Mouse (Mus musculus): ENCODE data around the gene Dscam. TPM values are rescaled to one million over a fixed set of nuclear protein-coding genes. Genes with fewer than 3 reads are reported as not detected.

The Dscam gene
- total and polyA plus RNA-seq, 2 experiments from 2014 or later: not detected

DNA sequence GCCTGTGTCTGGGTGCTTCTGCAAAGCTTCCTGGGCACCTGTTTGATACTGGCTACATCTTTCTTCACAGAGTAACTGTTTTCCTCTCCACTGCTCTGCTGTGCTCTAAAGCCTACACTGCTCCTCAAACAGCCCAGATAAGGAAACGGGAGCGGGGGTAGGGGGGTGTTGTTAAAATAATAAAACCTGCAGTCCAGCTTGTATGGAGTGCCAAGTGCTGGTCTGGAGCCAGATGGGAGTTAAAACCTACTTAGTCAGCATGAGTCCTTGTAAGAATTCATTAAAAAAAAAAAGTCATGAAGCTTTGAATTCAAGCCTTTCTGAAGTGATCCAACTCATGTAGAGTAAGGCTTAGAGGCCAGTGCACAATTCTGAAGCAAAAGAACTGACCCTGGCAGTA lies 493.1 kb downstream of the Dscam start:
- H3K36me3 ChIP-seq (replicated peaks; ENCODE audit: control insufficient read depth, insufficient read depth, low read length): no peaks in the 10 kb centered on the region
- no peak for DNase-seq (ENCODE audit: low spot score)

DNA sequence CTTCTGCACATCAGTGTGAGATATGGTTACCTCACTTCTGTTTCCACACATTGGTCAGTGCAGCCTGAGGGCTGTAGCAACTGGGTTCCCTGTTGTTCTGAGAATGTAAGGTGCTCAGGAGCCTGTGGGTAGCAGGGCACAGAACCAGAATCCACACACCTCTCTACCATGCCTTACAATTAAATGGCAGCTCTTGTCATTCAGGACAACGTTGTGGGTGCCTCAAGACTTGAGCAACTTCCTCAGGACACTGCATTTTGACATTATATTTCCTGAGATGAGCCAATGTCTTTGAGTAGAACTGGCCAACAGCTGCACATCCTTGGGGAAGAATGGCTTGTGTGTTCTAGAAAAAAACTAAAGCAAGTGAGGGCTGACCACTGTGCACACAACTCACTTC lies 493.9 kb downstream of the Dscam start:
- H3K4me2 ChIP-seq (ENCODE audit: low read depth, low read length): no peak overlapping the region
- no peaks in the 10 kb centered on the region for H3K4me1 ChIP-seq (ENCODE audit: control insufficient read depth, insufficient read depth)
- H3K4me3 ChIP-seq (ENCODE audit: low read depth, low read length): no peak overlapping the region
- TF ChIP-seq CTCF (IDR thresholded peaks at IDR 0.05; ENCODE audit: low read depth) (no peak), EP300 (IDR thresholded peaks at IDR 0.05; ENCODE audit: low read depth) (no peak)
- no peak overlapping the region for H3K9ac ChIP-seq (replicated peaks; ENCODE audit: low read depth, low read length)
- H3K27ac ChIP-seq (ENCODE audit: low read depth): no peak overlapping the region
- WGBS: 67% methylated on average over 1 of the region's 1 CpGs
- H3K9me3 ChIP-seq (replicated peaks; ENCODE audit: control insufficient read depth, low read length): no peaks in the 10 kb centered on the region
- ATAC-seq (ENCODE audit: insufficient read depth, low read depth) (no peak), DNase-seq (ENCODE audit: low spot score) (no peak)
- no peaks in the 10 kb centered on the region for H3K27me3 ChIP-seq (ENCODE audit: control insufficient read depth, insufficient read depth, low read length)
- no peaks in the 10 kb centered on the region for H3K36me3 ChIP-seq (replicated peaks; ENCODE audit: control insufficient read depth, insufficient read depth, low read length)

More for the DNA sequence above, 493.1 kb downstream of the Dscam start:
- Histone ChIP-seq H3K27ac (ENCODE audit: low read depth) (no peak overlapping the region), H3K4me3 (ENCODE audit: low read depth, low read length) (no peak overlapping the region), H3K9me3 (replicated peaks; ENCODE audit: control insufficient read depth, low read length) (no peaks in the 10 kb centered on the region), H3K4me2 (ENCODE audit: low read depth, low read length) (no peak overlapping the region), H3K9ac (replicated peaks; ENCODE audit: low read depth, low read length) (no peak overlapping the region), H3K4me1 (ENCODE audit: control insufficient read depth, insufficient read depth) (no peaks in the 10 kb centered on the region), H3K27me3 (ENCODE audit: control insufficient read depth, insufficient read depth, low read length) (no peaks in the 10 kb centered on the region)
- TF ChIP-seq EP300 (IDR thresholded peaks at IDR 0.05; ENCODE audit: low read depth): no peak
- no peak for TF ChIP-seq CTCF (IDR thresholded peaks at IDR 0.05; ENCODE audit: low read depth)
- no peak for ATAC-seq (ENCODE audit: insufficient read depth, low read depth)
- 25% methylated on average over 2 of the region's 2 CpGs for whole genome bisulfite sequencing

DNA sequence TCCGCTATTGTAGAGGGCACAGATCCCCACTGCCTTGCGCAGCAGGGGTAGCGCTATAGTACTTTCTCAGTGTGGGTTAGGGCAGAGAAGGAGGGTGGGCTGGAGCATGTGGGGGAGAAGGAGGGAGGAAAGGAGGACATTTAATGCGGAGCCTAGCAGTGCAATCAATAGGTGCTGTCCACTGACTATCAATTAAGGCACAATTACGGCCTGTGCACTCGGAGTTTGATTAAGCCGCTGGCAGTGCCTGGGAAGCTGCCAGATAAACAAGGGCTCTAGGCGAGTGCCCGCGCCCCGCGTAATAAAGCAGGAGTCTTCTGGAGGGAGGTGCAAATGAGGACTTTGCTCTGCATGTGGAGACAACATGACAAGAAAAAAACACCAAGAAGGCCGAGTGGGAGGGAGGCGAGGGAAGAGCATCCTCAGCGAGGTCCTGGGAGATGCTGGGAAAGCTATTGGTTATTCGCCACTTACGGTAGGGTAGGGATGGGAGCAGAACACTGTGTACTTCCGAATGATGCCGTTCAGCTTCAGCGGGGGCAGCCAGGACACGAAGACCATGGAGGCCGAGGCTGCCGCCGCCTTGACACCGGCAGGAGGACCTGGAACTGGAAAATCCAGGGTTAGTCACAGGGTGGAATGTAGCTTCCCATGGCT lies 497.2 kb downstream of the Dscam start:
- Histone ChIP-seq H3K27me3 (ENCODE audit: control insufficient read depth, insufficient read depth, low read length) (no peaks in the 10 kb centered on the region), H3K27ac (ENCODE audit: low read depth) (no peak overlapping the region), H3K4me3 (ENCODE audit: low read depth, low read length) (no peak overlapping the region), H3K9me3 (replicated peaks; ENCODE audit: control insufficient read depth, low read length) (no peaks in the 10 kb centered on the region), H3K9ac (replicated peaks; ENCODE audit: low read depth, low read length) (no peak overlapping the region), H3K4me2 (ENCODE audit: low read depth, low read length) (no peak overlapping the region), H3K36me3 (replicated peaks; ENCODE audit: control insufficient read depth, insufficient read depth, low read length) (no peaks in the 10 kb centered on the region), H3K4me1 (ENCODE audit: control insufficient read depth, insufficient read depth) (no peaks in the 10 kb centered on the region)
- 68% methylated on average over 25 of the region's 25 CpGs for WGBS
- DNase-seq (ENCODE audit: low spot score) (no peak), ATAC-seq (ENCODE audit: insufficient read depth, low read depth) (no peak)
- no peak for TF ChIP-seq CTCF (IDR thresholded peaks at IDR 0.05; ENCODE audit: low read depth)
- no peak for TF ChIP-seq EP300 (IDR thresholded peaks at IDR 0.05; ENCODE audit: low read depth)

GRCm38 (mm10) chr16:96671603-96672374 lies 498.8 kb downstream of the Dscam start:
- ATAC-seq (ENCODE audit: insufficient read depth, low read depth): no peak
- H3K36me3 ChIP-seq (replicated peaks; ENCODE audit: control insufficient read depth, insufficient read depth, low read length): no peaks in the 10 kb centered on the region
- H3K4me2 ChIP-seq (ENCODE audit: low read depth, low read length): no peak overlapping the region
- H3K27me3 ChIP-seq (ENCODE audit: control insufficient read depth, insufficient read depth, low read length): no peaks in the 10 kb centered on the region
- no peaks in the 10 kb centered on the region for H3K9me3 ChIP-seq (replicated peaks; ENCODE audit: control insufficient read depth, low read length)
- no peak for TF ChIP-seq EP300 (IDR thresholded peaks at IDR 0.05; ENCODE audit: low read depth)
- peak; percentile 63 for TF ChIP-seq CTCF (IDR thresholded peaks at IDR 0.05; ENCODE audit: low read depth)
- H3K4me3 ChIP-seq (ENCODE audit: low read depth, low read length): no peak overlapping the region
- 56% methylated on average over 11 of the region's 11 CpGs for WGBS
- peak; percentile 27 for DNase-seq (ENCODE audit: low spot score)
- H3K27ac ChIP-seq (ENCODE audit: low read depth): no peak overlapping the region
- H3K4me1 ChIP-seq (ENCODE audit: control insufficient read depth, insufficient read depth): no peaks in the 10 kb centered on the region
- H3K9ac ChIP-seq (replicated peaks; ENCODE audit: low read depth, low read length): no peak overlapping the region

GRCm38 (mm10) chr16:96669706-96670105 lies 500.8 kb downstream of the Dscam start:
- Histone ChIP-seq H3K36me3 (replicated peaks; ENCODE audit: control insufficient read depth, insufficient read depth, low read length) (no peaks in the 10 kb centered on the region), H3K27me3 (ENCODE audit: control insufficient read depth, insufficient read depth, low read length) (no peaks in the 10 kb centered on the region), H3K9ac (replicated peaks; ENCODE audit: low read depth, low read length) (no peak overlapping the region), H3K27ac (ENCODE audit: low read depth) (no peak overlapping the region), H3K4me1 (ENCODE audit: control insufficient read depth, insufficient read depth) (no peaks in the 10 kb centered on the region), H3K9me3 (replicated peaks; ENCODE audit: control insufficient read depth, low read length) (no peaks in the 10 kb centered on the region), H3K4me3 (ENCODE audit: low read depth, low read length) (no peak overlapping the region), H3K4me2 (ENCODE audit: low read depth, low read length) (no peak overlapping the region)
- 54% methylated on average over 5 of the region's 5 CpGs for WGBS
- ATAC-seq (ENCODE audit: insufficient read depth, low read depth): no peak
- DNase-seq (ENCODE audit: low spot score): no peak
- no peak for TF ChIP-seq CTCF (IDR thresholded peaks at IDR 0.05; ENCODE audit: low read depth)
- no peak for TF ChIP-seq EP300 (IDR thresholded peaks at IDR 0.05; ENCODE audit: low read depth)

Data from heart, postnatal 0 days (tissue).